Mouse (Mus musculus): Measurements from ENCODE around the gene Cyfip1. TPM values are rescaled to one million over a fixed set of nuclear protein-coding genes. Genes with fewer than 3 reads are reported as not detected.

Gene Cyfip1
- polyA plus RNA-seq, 1 experiment: 38.3 TPM

DNA sequence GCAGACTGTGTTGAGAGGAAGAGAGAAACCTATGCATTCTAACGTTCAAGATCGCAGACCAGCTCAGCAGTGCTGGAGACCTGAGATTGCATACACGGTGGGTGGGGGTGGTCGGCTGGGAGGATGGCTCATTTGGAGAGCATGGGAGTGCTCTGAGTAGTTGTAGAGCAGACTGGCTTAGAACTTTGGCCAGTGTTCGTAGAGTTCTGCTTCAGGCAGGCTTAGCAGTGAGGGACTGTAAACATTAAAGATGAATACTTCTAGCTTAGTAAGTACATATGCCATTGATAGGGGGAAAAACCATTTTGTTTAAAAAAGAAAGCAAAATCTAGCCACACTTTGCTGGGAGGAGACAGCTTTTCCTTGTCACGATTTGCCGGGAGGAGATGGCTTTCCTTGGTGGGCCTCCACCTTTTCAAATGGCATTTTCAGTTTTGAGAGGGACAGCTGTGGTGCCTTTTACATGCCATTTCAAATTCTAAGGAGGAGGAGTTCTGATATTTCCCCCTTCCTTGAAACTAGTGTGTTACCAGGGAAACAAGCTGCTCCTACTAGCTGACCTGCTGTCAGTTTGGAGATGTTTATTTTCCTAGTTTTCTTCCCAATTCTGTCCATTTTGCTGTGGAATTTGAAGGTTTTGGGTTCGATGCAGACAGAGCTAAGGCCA, 24.3 kb downstream of the Cyfip1 start:
- no peak for TF ChIP-seq CTCF (IDR thresholded peaks at IDR 0.05; ENCODE audit: borderline replicate concordance, extremely low read depth, insufficient read depth, insufficient read length)
- TF ChIP-seq POLR2A (IDR thresholded peaks at IDR 0.05; ENCODE audit: borderline replicate concordance, extremely low read depth, insufficient read depth, insufficient read length, poor library complexity, severe bottlenecking): no peak
- no peak for DNase-seq (ENCODE audit: low read depth)

DNA sequence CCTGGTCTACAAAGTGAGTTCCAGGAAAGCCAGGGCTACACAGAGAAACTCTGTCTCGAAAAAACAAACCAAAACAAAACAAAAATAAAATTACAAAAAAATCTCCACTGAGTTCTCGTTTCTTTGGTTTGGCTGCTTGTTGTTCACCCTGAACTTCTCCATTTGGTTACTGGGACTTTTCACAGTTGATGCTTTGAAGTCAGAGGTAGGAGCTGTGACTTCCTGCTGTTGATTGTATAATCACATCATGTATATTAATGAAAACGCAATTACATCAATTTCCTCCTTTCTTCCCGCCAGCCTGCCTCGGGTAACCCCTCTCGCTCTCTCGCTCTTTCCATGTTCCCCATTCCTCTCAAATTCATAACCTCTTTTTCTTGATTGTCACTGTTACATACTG, 26.7 kb downstream of the Cyfip1 start:
- no peak for TF ChIP-seq CTCF (IDR thresholded peaks at IDR 0.05; ENCODE audit: borderline replicate concordance, extremely low read depth, insufficient read depth, insufficient read length)
- DNase-seq (ENCODE audit: low read depth): no peak

DNA sequence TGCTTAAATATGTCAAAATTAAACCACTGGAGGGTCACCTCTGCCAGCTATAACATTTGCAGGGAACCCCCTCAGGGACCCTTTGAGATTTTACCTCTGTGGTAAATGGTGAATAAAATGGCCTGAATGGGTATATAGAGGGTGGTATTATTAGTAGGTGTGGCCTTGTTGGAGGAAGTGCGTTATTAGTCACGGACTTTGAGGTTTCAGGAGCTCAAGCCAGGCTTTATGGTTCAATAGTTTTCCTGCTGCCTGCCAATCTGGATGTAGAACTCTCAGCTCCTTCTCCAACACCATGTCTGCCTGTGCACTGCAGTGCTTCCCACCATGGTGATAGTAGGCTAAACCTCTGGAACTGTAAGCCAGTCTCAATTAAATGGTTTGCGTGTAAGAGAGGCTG, 27.7 kb downstream of the Cyfip1 start:
- no peak for TF ChIP-seq POLR2A (IDR thresholded peaks at IDR 0.05; ENCODE audit: borderline replicate concordance, extremely low read depth, insufficient read depth, insufficient read length, poor library complexity, severe bottlenecking)
- no peak for TF ChIP-seq CTCF (IDR thresholded peaks at IDR 0.05; ENCODE audit: borderline replicate concordance, extremely low read depth, insufficient read depth, insufficient read length)
- DNase-seq (ENCODE audit: low read depth): no peak

DNA sequence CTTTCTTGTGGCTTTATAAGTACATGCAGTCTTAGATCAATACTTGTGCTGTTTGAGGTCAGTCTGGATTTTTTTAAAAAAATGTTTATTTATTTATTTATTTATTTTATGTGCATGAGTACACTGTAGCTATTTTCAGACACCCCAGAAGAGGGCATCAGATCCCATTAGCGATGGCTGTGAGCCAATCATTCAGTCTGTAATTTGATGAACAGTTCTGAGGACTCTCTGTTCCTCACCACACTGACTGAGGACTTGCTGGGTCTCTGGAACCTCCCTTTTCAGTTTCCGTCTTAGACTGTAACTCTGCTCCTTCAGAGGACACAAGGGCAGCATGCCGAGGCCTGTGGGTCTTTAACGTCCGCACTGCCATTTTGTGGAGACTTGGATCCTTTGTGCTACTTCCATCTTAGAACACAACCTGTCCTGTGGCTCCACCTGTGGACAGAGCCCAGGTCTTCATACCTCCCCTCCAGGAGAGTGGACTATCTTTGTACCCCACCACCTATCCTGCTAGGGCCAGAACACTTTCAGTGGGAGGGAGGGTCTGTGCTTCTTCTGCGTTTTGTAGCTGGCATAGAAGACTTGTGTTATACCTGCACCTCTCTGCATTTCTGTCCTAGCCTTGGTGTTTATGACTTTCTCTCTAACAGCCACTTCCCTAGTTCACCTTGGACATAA, 28.9 kb downstream of the Cyfip1 start:
- peak; percentile 50 for DNase-seq (ENCODE audit: low read depth)
- TF ChIP-seq CTCF (IDR thresholded peaks at IDR 0.05; ENCODE audit: borderline replicate concordance, extremely low read depth, insufficient read depth, insufficient read length): no peak
- TF ChIP-seq POLR2A (IDR thresholded peaks at IDR 0.05; ENCODE audit: borderline replicate concordance, extremely low read depth, insufficient read depth, insufficient read length, poor library complexity, severe bottlenecking): no peak

DNA sequence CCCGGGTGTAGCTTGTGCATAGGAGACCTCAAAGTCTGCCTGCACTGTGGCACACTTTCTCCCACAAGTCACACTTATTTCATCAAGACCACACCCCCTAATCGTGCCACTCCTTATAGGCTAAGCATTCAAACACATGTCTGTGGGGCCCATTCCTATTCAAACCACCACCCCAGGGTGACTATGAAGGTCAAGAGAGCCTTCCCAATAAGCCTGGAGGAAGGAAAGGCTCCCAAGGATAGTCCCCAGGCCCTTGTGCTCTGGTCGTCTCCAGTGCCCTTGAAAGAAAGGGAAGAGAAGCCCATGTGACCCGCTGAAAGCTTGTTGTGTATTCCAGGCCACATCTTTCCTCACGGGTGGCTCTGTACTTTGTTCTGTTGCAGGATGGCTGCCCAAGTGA, 29.9 kb downstream of the Cyfip1 start:
- TF ChIP-seq POLR2A (IDR thresholded peaks at IDR 0.05; ENCODE audit: borderline replicate concordance, extremely low read depth, insufficient read depth, insufficient read length, poor library complexity, severe bottlenecking) (no peak), CTCF (IDR thresholded peaks at IDR 0.05; ENCODE audit: borderline replicate concordance, extremely low read depth, insufficient read depth, insufficient read length) (no peak)

DNA sequence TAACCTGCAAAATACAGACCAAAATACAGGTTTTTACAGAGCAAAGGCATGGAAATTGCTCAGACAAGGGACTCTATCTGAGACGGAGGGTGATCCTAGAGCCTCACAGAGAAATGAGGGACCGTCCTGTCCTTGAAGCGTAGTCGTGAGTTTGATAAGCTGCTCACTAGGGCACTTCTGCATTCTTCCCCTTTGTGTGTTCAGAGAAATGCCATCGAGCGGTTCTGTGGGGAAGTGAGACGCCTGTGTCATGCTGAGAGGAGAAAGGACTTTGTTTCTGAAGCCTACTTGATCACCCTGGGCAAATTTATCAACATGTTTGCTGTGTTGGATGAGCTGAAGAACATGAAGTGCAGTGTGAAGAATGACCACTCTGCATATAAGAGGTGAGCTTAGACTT, 33.2 kb downstream of the Cyfip1 start:
- no peak for DNase-seq (ENCODE audit: low read depth)
- TF ChIP-seq POLR2A (IDR thresholded peaks at IDR 0.05; ENCODE audit: borderline replicate concordance, extremely low read depth, insufficient read depth, insufficient read length, poor library complexity, severe bottlenecking) (no peak), CTCF (IDR thresholded peaks at IDR 0.05; ENCODE audit: borderline replicate concordance, extremely low read depth, insufficient read depth, insufficient read length) (no peak)

More for the DNA sequence above, 29.9 kb downstream of the Cyfip1 start:
- DNase-seq (ENCODE audit: low read depth): no peak

DNA sequence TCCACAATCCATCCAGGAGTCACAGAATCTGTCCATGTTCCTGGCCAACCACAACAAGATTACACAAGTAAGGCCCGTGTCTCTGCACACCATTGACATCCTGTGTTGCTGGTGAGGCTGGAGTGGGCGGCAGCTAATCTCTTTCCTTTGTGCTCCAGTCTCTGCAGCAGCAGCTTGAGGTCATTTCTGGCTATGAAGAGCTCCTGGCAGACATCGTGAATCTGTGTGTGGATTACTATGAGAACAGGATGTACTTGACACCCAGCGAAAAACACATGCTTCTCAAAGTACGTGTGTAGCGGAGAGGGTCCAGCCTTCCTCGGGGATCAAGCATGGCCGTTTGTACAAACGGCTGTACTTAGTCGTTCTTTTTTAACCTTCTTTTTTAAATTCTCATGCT, 36.2 kb downstream of the Cyfip1 start:
- no peak for DNase-seq (ENCODE audit: low read depth)
- TF ChIP-seq POLR2A (IDR thresholded peaks at IDR 0.05; ENCODE audit: borderline replicate concordance, extremely low read depth, insufficient read depth, insufficient read length, poor library complexity, severe bottlenecking) (no peak), CTCF (IDR thresholded peaks at IDR 0.05; ENCODE audit: borderline replicate concordance, extremely low read depth, insufficient read depth, insufficient read length) (no peak)

DNA sequence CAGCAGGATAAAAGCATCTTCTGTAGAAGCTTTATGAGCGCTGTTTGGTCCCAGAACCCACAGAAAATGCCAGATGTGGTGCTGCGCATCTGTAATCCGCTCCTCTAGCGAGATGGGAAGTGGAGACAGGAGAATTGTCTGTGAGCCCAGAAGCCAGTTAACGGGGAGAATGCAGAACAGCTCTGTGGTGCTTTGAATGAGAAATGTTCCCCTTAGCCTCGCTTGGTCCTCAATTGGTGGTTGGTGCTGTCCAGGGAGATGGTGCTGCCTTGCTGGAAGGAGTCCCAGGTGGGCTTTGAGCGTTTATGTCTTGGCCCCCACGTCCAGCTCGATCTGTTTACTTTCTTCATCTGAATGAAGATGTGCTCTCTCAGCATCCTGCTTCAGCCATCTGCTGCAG, 39.3 kb downstream of the Cyfip1 start:
- no peak for TF ChIP-seq POLR2A (IDR thresholded peaks at IDR 0.05; ENCODE audit: borderline replicate concordance, extremely low read depth, insufficient read depth, insufficient read length, poor library complexity, severe bottlenecking)
- no peak for TF ChIP-seq CTCF (IDR thresholded peaks at IDR 0.05; ENCODE audit: borderline replicate concordance, extremely low read depth, insufficient read depth, insufficient read length)
- DNase-seq (ENCODE audit: low read depth): no peak

DNA sequence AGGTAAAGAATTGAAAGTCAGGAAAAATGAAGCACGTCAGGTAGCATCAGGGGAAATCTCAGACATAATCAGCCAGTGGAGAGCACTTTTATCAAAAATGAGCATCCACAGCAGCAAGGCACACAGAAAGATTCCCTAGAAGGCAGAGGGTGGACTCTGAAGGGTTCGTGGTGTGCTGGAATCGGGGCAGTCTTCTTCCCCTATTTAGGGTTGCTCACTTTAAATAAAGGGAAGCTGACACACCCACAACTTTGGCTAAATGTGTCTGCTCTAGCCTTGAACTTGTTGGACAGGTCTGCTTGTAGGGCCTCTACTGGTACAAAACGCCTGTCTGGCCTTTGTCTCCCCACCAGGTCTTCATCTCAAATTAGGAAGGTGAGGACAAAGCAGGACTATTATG, 47.1 kb downstream of the Cyfip1 start:
- TF ChIP-seq POLR2A (IDR thresholded peaks at IDR 0.05; ENCODE audit: borderline replicate concordance, extremely low read depth, insufficient read depth, insufficient read length, poor library complexity, severe bottlenecking): no peak
- no peak for TF ChIP-seq CTCF (IDR thresholded peaks at IDR 0.05; ENCODE audit: borderline replicate concordance, extremely low read depth, insufficient read depth, insufficient read length)
- DNase-seq (ENCODE audit: low read depth): no peak

DNA sequence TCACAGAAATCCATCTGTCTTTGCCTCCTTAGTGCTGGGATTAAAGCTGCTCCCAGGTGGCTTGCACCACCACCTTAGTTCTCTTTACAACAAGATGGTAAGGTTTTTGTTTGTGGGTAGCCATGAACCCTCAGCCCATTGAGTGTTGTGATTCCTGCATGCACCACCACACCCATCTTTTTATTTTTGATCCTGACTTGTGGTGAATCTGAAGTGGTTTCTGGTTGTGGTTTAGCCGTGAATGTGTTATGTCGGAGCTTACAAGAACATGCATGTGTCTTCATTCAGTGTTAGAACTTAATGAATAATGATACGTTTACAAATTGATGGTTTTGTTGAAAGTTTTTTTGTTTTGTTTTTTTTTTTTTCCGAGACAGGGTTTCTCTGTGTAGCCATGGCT, 48.5 kb downstream of the Cyfip1 start:
- TF ChIP-seq POLR2A (IDR thresholded peaks at IDR 0.05; ENCODE audit: borderline replicate concordance, extremely low read depth, insufficient read depth, insufficient read length, poor library complexity, severe bottlenecking): no peak
- no peak for TF ChIP-seq CTCF (IDR thresholded peaks at IDR 0.05; ENCODE audit: borderline replicate concordance, extremely low read depth, insufficient read depth, insufficient read length)
- no peak for DNase-seq (ENCODE audit: low read depth)

DNA sequence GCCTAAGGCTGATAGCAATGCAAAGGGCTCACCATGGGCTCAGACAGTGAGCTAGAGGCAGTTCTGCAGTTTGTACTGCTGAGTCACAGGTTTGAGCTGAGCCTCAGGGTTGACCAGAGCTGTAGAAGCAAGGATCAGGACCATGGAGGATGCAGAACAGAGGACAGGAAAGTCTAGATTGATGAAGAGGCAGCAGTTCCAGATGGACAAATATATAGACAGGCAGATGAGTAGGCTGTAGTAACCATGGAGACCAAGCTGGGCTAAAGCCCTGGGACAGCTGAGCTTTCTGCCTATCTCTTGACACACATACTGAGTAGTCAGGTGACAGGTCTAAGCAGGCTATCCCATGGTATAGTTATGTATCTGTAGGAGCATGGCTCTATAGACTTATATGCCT, 49.2 kb downstream of the Cyfip1 start:
- TF ChIP-seq POLR2A (IDR thresholded peaks at IDR 0.05; ENCODE audit: borderline replicate concordance, extremely low read depth, insufficient read depth, insufficient read length, poor library complexity, severe bottlenecking): no peak
- TF ChIP-seq CTCF (IDR thresholded peaks at IDR 0.05; ENCODE audit: borderline replicate concordance, extremely low read depth, insufficient read depth, insufficient read length): no peak
- no peak for DNase-seq (ENCODE audit: low read depth)

DNA sequence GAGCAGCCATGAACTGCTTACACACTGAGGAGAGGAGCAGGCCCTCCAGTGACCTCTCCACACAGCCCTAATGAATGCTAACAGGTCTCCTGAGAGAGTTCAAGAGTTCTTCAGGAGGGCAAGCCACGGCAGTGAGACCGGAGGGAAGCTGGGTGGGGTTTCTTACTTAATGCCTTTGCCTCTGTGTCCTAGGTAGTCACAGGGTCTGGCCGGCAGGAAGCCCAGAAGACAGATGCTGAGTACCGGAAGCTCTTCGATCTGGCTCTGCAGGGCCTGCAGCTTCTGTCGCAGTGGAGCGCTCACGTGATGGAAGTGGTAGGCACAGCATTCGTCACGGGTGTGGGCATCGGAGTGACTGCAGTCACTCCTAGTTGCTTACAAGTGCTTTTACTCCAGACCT, 50.3 kb downstream of the Cyfip1 start:
- no peak for DNase-seq (ENCODE audit: low read depth)
- TF ChIP-seq CTCF (IDR thresholded peaks at IDR 0.05; ENCODE audit: borderline replicate concordance, extremely low read depth, insufficient read depth, insufficient read length): no peak
- TF ChIP-seq POLR2A (IDR thresholded peaks at IDR 0.05; ENCODE audit: borderline replicate concordance, extremely low read depth, insufficient read depth, insufficient read length, poor library complexity, severe bottlenecking): no peak
